Mouse (Mus musculus): ENCODE measurements at regions not wholly inside any gene's neighbourhood (a gene's known extent, or its start where the extent isn't known, plus 50 kb on each side); places are given as distances from the start of the nearest gene placed in this dataset.

- Histone ChIP-seq H3K9ac (no peak overlapping the region), H3K9me3 (replicated peaks) (no peaks in the 10 kb centered on the region), H3K36me3 (no peaks in the 10 kb centered on the region), H3K4me1 (0 out of 2 replicates have a peak, but pooled peaks cover 4% of the 10 kb centered on the region), H3K4me2 (replicated peaks) (no peak overlapping the region), H3K27me3 (no peaks in the 10 kb centered on the region), H3K27ac (replicated peaks) (no peak overlapping the region), H3K4me3 (replicated peaks) (no peak overlapping the region)
- 86% methylated on average over 3 of the region's 3 CpGs for WGBS
- ATAC-seq (ENCODE audit: insufficient number of reproducible peaks, low FRiP score, low TSS enrichment, low read depth) = no peak
Measured at GRCm38 (mm10) chr1:64343268-64343667, 189.2 kb upstream of the Creb1 start.

- no peak overlapping the region for H3K9ac ChIP-seq
- H3K4me2 ChIP-seq (replicated peaks) = no peak overlapping the region
- H3K4me3 ChIP-seq (replicated peaks) = no peak overlapping the region
- H3K4me1 ChIP-seq = 0 out of 2 replicates have a peak, but pooled peaks cover 6% of the 10 kb centered on the region
- no peaks in the 10 kb centered on the region for H3K36me3 ChIP-seq
- no peak; the same call in 1 of the 2 replicates for ATAC-seq (ENCODE audit: insufficient number of reproducible peaks, low FRiP score, low TSS enrichment, low read depth)
- 86% methylated on average over 6 of the region's 6 CpGs for WGBS
- H3K27ac ChIP-seq (replicated peaks) = no peak overlapping the region
- no peaks in the 10 kb centered on the region for H3K27me3 ChIP-seq
- no peaks in the 10 kb centered on the region for H3K9me3 ChIP-seq (replicated peaks)
Measured at GRCm38 (mm10) chr1:64341596-64341995, 190.8 kb upstream of the Creb1 start.

- H3K9me3 ChIP-seq (replicated peaks) = no peaks in the 10 kb centered on the region
- no peak overlapping the region for H3K27ac ChIP-seq (replicated peaks)
- 0 out of 2 replicates have a peak overlapping the region, but pooled peaks have one; percentile 3 for H3K4me2 ChIP-seq (replicated peaks)
- H3K4me1 ChIP-seq = 0 out of 2 replicates have a peak, but pooled peaks cover 6% of the 10 kb centered on the region
- H3K4me3 ChIP-seq (replicated peaks) = no peak overlapping the region
- no peak for ATAC-seq (ENCODE audit: insufficient number of reproducible peaks, low FRiP score, low TSS enrichment, low read depth)
- no peaks in the 10 kb centered on the region for H3K27me3 ChIP-seq
- H3K9ac ChIP-seq = no peak overlapping the region
- 39% methylated on average over 9 of the region's 9 CpGs for WGBS
- H3K36me3 ChIP-seq = no peaks in the 10 kb centered on the region
Measured at GRCm38 (mm10) chr1:64338575-64338961, 193.9 kb upstream of the Creb1 start.

- 0 out of 2 replicates have a peak, but pooled peaks cover 6% of the 10 kb centered on the region for H3K4me1 ChIP-seq
- no peak overlapping the region for H3K9ac ChIP-seq
- no peak overlapping the region for H3K27ac ChIP-seq (replicated peaks)
- H3K9me3 ChIP-seq (replicated peaks) = no peaks in the 10 kb centered on the region
- H3K27me3 ChIP-seq = no peaks in the 10 kb centered on the region
- WGBS = 58% methylated on average over 25 of the region's 25 CpGs
- no peaks in the 10 kb centered on the region for H3K36me3 ChIP-seq
- H3K4me2 ChIP-seq (replicated peaks) = 0 out of 2 replicates have a peak overlapping the region, but pooled peaks have one; percentile 3
- no peak overlapping the region for H3K4me3 ChIP-seq (replicated peaks)
- ATAC-seq (ENCODE audit: insufficient number of reproducible peaks, low FRiP score, low TSS enrichment, low read depth) = no peak
Measured at GRCm38 (mm10) chr1:64337619-64338574, 194.5 kb upstream of the Creb1 start.

- H3K4me2 ChIP-seq (replicated peaks) = no peak overlapping the region
- H3K4me3 ChIP-seq (replicated peaks) = no peak overlapping the region
- H3K9me3 ChIP-seq (replicated peaks) = no peaks in the 10 kb centered on the region
- ATAC-seq (ENCODE audit: insufficient number of reproducible peaks, low FRiP score, low TSS enrichment, low read depth) = no peak
- 76% methylated on average over 2 of the region's 2 CpGs for WGBS
- H3K27me3 ChIP-seq = no peaks in the 10 kb centered on the region
- H3K9ac ChIP-seq = no peak overlapping the region
- no peaks in the 10 kb centered on the region for H3K36me3 ChIP-seq
- H3K4me1 ChIP-seq = no peaks in the 10 kb centered on the region
- H3K27ac ChIP-seq (replicated peaks) = no peak overlapping the region
Measured at GRCm38 (mm10) chr1:64331566-64331965, 200.9 kb upstream of the Creb1 start.

GRCm38 (mm10) chr1:64330721-64331120 is 201.7 kb upstream of the Creb1 start:
- Histone ChIP-seq H3K27ac (replicated peaks) (no peak overlapping the region), H3K9me3 (replicated peaks) (no peaks in the 10 kb centered on the region), H3K4me3 (replicated peaks) (no peak overlapping the region), H3K9ac (no peak overlapping the region), H3K27me3 (no peaks in the 10 kb centered on the region), H3K4me1 (no peaks in the 10 kb centered on the region), H3K36me3 (no peaks in the 10 kb centered on the region), H3K4me2 (replicated peaks) (no peak overlapping the region)
- no peak for ATAC-seq (ENCODE audit: insufficient number of reproducible peaks, low FRiP score, low TSS enrichment, low read depth)
- WGBS = 52% methylated on average over 2 of the region's 2 CpGs

GRCm38 (mm10) chr1:64322197-64322596 is 200.1 kb upstream of the Klf7 start:
- Histone ChIP-seq H3K27ac (replicated peaks) (no peak overlapping the region), H3K9ac (no peak overlapping the region), H3K4me2 (replicated peaks) (no peak overlapping the region), H3K9me3 (replicated peaks) (no peaks in the 10 kb centered on the region), H3K27me3 (no peaks in the 10 kb centered on the region), H3K4me1 (no peaks in the 10 kb centered on the region), H3K36me3 (no peaks in the 10 kb centered on the region), H3K4me3 (replicated peaks) (no peak overlapping the region)
- no peak for ATAC-seq (ENCODE audit: insufficient number of reproducible peaks, low FRiP score, low TSS enrichment, low read depth)
- WGBS = 50% methylated on average over 4 of the region's 4 CpGs

- Histone ChIP-seq H3K9ac (no peak overlapping the region), H3K4me1 (no peaks in the 10 kb centered on the region), H3K27me3 (no peaks in the 10 kb centered on the region), H3K36me3 (no peaks in the 10 kb centered on the region), H3K9me3 (replicated peaks) (no peaks in the 10 kb centered on the region), H3K27ac (replicated peaks) (no peak overlapping the region), H3K4me2 (replicated peaks) (no peak overlapping the region), H3K4me3 (replicated peaks) (no peak overlapping the region)
- 69% methylated on average over 3 of the region's 3 CpGs for WGBS
- no peak for ATAC-seq (ENCODE audit: insufficient number of reproducible peaks, low FRiP score, low TSS enrichment, low read depth)
Measured at GRCm38 (mm10) chr1:64319155-64319582, 197.1 kb upstream of the Klf7 start.

GRCm38 (mm10) chr1:64318440-64319154 is 196.5 kb upstream of the Klf7 start:
- Histone ChIP-seq H3K9me3 (replicated peaks) (no peaks in the 10 kb centered on the region), H3K27me3 (no peaks in the 10 kb centered on the region), H3K36me3 (no peaks in the 10 kb centered on the region), H3K4me3 (replicated peaks) (no peak overlapping the region), H3K4me1 (no peaks in the 10 kb centered on the region), H3K27ac (replicated peaks) (no peak overlapping the region), H3K4me2 (replicated peaks) (no peak overlapping the region), H3K9ac (no peak overlapping the region)
- WGBS = 78% methylated on average over 8 of the region's 8 CpGs
- ATAC-seq (ENCODE audit: insufficient number of reproducible peaks, low FRiP score, low TSS enrichment, low read depth) = no peak

- Histone ChIP-seq H3K4me1 (no peaks in the 10 kb centered on the region), H3K27me3 (no peaks in the 10 kb centered on the region), H3K9me3 (replicated peaks) (no peaks in the 10 kb centered on the region), H3K4me3 (replicated peaks) (no peak overlapping the region), H3K9ac (no peak overlapping the region), H3K36me3 (no peaks in the 10 kb centered on the region), H3K27ac (replicated peaks) (no peak overlapping the region), H3K4me2 (replicated peaks) (no peak overlapping the region)
- ATAC-seq (ENCODE audit: insufficient number of reproducible peaks, low FRiP score, low TSS enrichment, low read depth) = no peak
- 59% methylated on average over 5 of the region's 5 CpGs for WGBS
Measured at GRCm38 (mm10) chr1:64317032-64317636, 195.1 kb upstream of the Klf7 start.

GRCm38 (mm10) chr1:64311371-64311770 is 189.3 kb upstream of the Klf7 start:
- peaks cover 6% of the 10 kb centered on the region; the same call in 1 of the 2 replicates for H3K4me1 ChIP-seq
- H3K4me2 ChIP-seq (replicated peaks) = no peak overlapping the region
- no peak for ATAC-seq (ENCODE audit: insufficient number of reproducible peaks, low FRiP score, low TSS enrichment, low read depth)
- WGBS = 30% methylated on average over 3 of the region's 3 CpGs
- no peaks in the 10 kb centered on the region for H3K36me3 ChIP-seq
- H3K9ac ChIP-seq = no peak overlapping the region
- H3K4me3 ChIP-seq (replicated peaks) = no peak overlapping the region
- H3K9me3 ChIP-seq (replicated peaks) = no peaks in the 10 kb centered on the region
- no peaks in the 10 kb centered on the region for H3K27me3 ChIP-seq
- H3K27ac ChIP-seq (replicated peaks) = no peak overlapping the region
